Mouse (Mus musculus): ENCODE measurements around the gene Tifab. TPM values are rescaled to one million over a fixed set of nuclear protein-coding genes. Genes with fewer than 3 reads are reported as not detected.

Gene Tifab
- total RNA-seq (2014; rRNA removed) (0.31 TPM in 1 of 2 replicates, not detected in the other), polyA plus RNA-seq (2015; fragmentation: Nextera tagmentation; extraction: Ambion mirVana) (0.54 and 0.75 TPM in 2 replicates)

DNA sequence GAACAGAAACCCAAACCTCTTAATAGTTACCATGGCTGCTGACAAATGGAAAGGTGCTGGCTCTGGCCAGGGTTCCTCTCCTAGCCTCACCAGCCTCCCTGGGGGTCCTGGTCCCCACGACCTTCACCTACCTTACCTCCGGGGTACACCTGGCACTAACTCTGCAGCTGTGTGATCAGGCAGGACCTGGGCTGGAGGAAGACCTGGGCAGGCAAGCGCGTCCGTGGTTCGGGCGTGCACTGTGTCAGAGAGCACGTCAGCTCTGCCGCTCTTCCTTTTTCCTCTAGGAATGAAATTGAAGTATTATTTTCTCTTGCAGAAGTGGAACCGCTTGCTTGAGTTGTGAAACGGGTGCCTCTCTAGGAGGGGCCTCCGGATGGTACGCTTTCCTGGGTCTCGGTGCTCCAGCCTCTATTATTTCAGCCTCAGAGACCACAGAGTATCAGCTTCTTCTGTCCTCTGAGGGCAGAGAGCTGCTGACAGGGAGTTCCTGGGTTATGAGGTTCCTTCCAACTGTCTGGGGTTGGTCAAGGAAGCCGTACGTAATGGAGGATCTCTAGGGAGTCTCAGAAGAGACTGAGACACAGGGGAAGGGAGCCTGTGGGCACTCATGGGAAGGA is at the start of gene Tifab:
TSS of gene Tifab (minus strand) at position 470 of the 620 bp plus-strand sequence.
- Histone ChIP-seq H3K4me2 (ENCODE audit: low read depth, low read length) (no peak within 1 kb of the TSS), H3K27me3 (ENCODE audit: insufficient read depth, low read length) (no peaks in the 10 kb centered on the region), H3K4me3 (ENCODE audit: low read length) (no peak within 1 kb of the TSS), H3K36me3 (ENCODE audit: insufficient read depth, low read length) (no peaks in the 10 kb centered on the region), H3K27ac (no peak within 1 kb of the TSS), H3K9me3 (ENCODE audit: low read length) (no peaks in the 10 kb centered on the region), H3K4me1 (ENCODE audit: insufficient read depth, low read length) (no peaks in the 10 kb centered on the region), H3K9ac (replicated peaks; ENCODE audit: low read length) (no peak within 1 kb of the TSS)
- ATAC-seq (no peak), DNase-seq (ENCODE audit: low spot score) (no peak)
- no peak for TF ChIP-seq CTCF (IDR thresholded peaks at IDR 0.05; ENCODE audit: low read depth)
- 85% methylated on average over 16 of the region's 16 CpGs for WGBS

DNA sequence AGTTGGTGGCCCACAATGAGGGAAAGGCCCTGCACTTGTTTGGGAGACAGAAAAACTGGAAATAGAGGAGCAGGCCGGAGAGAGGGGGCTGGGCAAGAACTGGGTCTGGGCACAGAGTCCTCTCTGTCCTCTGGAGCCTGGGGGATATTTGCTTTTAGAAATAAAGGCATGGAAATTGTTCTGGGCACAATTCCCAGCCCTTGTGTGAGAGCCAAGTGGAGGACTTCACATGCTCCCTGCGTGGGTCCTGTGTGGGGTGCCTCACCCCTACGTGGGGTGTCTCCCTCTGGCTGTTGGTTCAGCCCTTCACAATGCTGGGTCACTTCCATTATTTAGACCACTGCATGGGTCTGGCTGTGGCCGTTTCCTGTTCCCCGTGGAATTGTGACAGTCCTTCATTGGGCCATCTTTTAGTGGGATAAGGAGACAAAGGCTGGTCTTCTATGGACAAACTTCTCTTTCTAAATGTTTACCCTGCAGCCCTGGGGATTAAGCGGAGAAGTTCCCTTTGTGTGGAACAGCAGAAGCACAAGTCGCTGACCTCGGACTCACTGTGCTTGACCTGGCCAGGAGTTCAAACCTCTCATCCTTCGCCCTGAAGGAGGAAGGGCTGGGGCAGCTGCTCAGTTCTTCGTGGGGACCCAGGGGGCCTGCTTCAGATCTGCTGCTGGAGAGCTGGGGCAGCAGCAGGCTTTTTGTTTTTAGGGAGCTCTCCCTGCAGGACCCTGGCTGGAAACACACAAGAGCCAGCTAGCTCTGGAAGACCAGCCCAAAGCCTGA is 47.7 kb upstream of the Tifab start:
- peaks cover 27% of the 10 kb centered on the region for H3K27me3 ChIP-seq (ENCODE audit: insufficient read depth, low read length)
- H3K27ac ChIP-seq = peak overlapping the region; percentile 70
- TF ChIP-seq CTCF (IDR thresholded peaks at IDR 0.05; ENCODE audit: low read depth) = no peak
- H3K4me2 ChIP-seq (ENCODE audit: low read depth, low read length) = no peak overlapping the region
- no peaks in the 10 kb centered on the region for H3K36me3 ChIP-seq (ENCODE audit: insufficient read depth, low read length)
- 15% methylated on average over 10 of the region's 10 CpGs for WGBS
- H3K4me3 ChIP-seq (ENCODE audit: low read length) = no peak overlapping the region
- ATAC-seq = peak; percentile 73; the same call in 1 of the 2 replicates
- H3K9ac ChIP-seq (replicated peaks; ENCODE audit: low read length) = no peak overlapping the region
- H3K4me1 ChIP-seq (ENCODE audit: insufficient read depth, low read length) = peaks cover 18% of the 10 kb centered on the region; the same call in 1 of the 2 replicates
- DNase-seq (ENCODE audit: low spot score) = peak; percentile 83
- no peaks in the 10 kb centered on the region for H3K9me3 ChIP-seq (ENCODE audit: low read length)

DNA sequence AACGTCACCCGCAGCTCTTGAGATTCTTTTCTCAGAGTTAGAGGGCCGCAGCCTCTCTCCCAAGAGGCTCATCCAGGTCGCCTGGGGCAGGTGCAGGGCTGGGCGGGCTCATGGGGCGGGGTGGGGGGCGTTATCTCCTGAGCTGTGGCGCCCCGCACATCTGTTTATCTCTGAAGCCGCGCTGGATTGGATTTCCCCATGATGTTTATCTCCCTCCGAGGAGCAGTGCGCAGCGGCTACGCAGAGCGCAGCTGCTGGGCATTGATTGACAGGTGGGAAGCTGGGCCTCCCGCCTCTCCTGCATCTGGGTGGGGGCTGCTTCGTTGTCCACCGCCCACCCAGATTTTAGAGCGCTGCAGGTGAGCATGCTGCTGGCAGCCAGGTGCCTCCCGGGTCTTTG is 44.9 kb upstream of the Tifab start:
- ATAC-seq (no peak), DNase-seq (ENCODE audit: low spot score) (no peak)
- Histone ChIP-seq H3K27me3 (ENCODE audit: insufficient read depth, low read length) (peaks cover 22% of the 10 kb centered on the region), H3K4me3 (ENCODE audit: low read length) (no peak overlapping the region), H3K4me2 (ENCODE audit: low read depth, low read length) (no peak overlapping the region), H3K9ac (replicated peaks; ENCODE audit: low read length) (no peak overlapping the region), H3K4me1 (ENCODE audit: insufficient read depth, low read length) (peaks cover 18% of the 10 kb centered on the region; the same call in 1 of the 2 replicates), H3K9me3 (ENCODE audit: low read length) (no peaks in the 10 kb centered on the region), H3K36me3 (ENCODE audit: insufficient read depth, low read length) (no peaks in the 10 kb centered on the region), H3K27ac (no peak overlapping the region)
- no peak for TF ChIP-seq CTCF (IDR thresholded peaks at IDR 0.05; ENCODE audit: low read depth)
- 14% methylated on average over 21 of the region's 21 CpGs for WGBS

DNA sequence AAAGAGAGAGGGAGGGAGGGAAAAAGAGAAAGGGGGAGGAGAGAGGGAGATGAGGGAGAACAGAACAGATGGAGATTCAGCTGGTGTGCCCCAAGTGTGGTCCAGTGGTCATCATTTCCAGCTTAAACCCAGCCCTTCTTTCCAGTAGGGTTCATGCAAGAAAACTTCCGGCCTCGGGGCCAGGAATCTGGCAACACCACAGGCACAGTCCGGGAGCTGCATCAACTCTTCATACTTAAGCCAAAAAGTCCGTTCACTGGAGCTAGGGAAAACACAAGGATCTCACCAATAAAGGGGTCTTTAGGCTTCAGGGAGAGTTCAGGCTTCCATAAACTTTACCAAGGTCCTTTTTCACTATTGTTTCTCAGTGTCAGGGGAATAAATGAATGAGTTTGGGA is 44.2 kb upstream of the Tifab start:
- peaks cover 17% of the 10 kb centered on the region; the same call in 1 of the 2 replicates for H3K4me1 ChIP-seq (ENCODE audit: insufficient read depth, low read length)
- H3K36me3 ChIP-seq (ENCODE audit: insufficient read depth, low read length) = no peaks in the 10 kb centered on the region
- H3K4me2 ChIP-seq (ENCODE audit: low read depth, low read length) = no peak overlapping the region
- DNase-seq (ENCODE audit: low spot score) = no peak
- H3K9ac ChIP-seq (replicated peaks; ENCODE audit: low read length) = no peak overlapping the region
- peaks cover 22% of the 10 kb centered on the region for H3K27me3 ChIP-seq (ENCODE audit: insufficient read depth, low read length)
- H3K9me3 ChIP-seq (ENCODE audit: low read length) = no peaks in the 10 kb centered on the region
- WGBS = 10% methylated on average over 4 of the region's 4 CpGs
- no peak overlapping the region for H3K4me3 ChIP-seq (ENCODE audit: low read length)
- TF ChIP-seq CTCF (IDR thresholded peaks at IDR 0.05; ENCODE audit: low read depth) = no peak
- H3K27ac ChIP-seq = no peak overlapping the region
- ATAC-seq = no peak

DNA sequence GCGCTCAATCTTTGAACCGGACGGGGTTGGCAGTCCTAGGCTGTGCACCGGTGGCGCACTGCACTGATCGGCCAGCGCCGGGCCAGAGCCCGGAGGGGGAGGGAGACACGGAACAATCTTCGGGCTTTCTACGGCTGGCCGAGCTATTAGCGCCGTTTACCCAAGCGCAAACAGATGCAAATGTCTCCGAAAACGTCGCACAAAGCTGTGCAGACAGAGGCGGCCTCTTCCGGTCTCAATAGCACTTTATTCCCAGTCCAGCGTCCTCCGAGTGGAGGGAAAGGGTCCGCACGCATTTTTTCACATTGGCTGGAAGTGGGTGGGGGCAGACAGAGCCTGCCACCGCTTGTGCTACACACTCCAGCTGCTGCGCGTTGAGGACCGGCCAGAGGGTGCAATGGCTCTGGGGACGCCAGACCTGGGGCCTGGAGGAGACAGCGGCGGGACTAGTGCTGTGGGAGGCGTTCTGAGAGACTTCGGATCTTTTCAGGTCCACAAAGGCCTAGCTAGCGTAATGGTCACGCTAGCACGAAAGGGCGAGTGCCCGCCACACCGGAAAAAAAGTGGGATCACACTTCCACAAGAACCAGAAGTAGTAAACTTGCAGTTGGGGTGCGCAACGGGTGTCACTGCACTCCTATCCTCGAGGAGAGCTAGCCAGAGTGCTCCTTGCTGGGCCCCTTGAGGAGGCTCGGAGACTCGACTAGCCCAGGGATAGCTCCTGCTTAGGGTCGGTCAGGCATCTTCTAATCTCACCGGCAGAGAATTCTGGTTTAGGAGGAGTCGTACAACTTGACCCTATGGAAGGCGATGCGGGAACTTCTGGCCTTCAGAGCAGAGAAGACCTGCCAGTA is 43.5 kb upstream of the Tifab start:
- H3K9me3 ChIP-seq (ENCODE audit: low read length) = no peaks in the 10 kb centered on the region
- 5% methylated on average over 50 of the region's 50 CpGs for WGBS
- peak overlapping the region; percentile 65 for H3K4me2 ChIP-seq (ENCODE audit: low read depth, low read length)
- peak; percentile 77 for ATAC-seq
- no peak for TF ChIP-seq CTCF (IDR thresholded peaks at IDR 0.05; ENCODE audit: low read depth)
- DNase-seq (ENCODE audit: low spot score) = peak; percentile 68
- no peaks in the 10 kb centered on the region for H3K36me3 ChIP-seq (ENCODE audit: insufficient read depth, low read length)
- peak overlapping the region; percentile 32; the same call in 1 of the 2 replicates for H3K27ac ChIP-seq
- H3K4me1 ChIP-seq (ENCODE audit: insufficient read depth, low read length) = peaks cover 17% of the 10 kb centered on the region; the same call in 1 of the 2 replicates
- peak overlapping the region; percentile 34 for H3K4me3 ChIP-seq (ENCODE audit: low read length)
- 0 out of 2 replicates have a peak overlapping the region, but pooled peaks have one; percentile 19 for H3K9ac ChIP-seq (replicated peaks; ENCODE audit: low read length)
- peaks cover 22% of the 10 kb centered on the region for H3K27me3 ChIP-seq (ENCODE audit: insufficient read depth, low read length)

All from hindbrain, postnatal 0 days (tissue).